Mouse (Mus musculus): ENCODE results near the gene Ttc39a. TPM values are rescaled to one million over a fixed set of nuclear protein-coding genes. Genes with fewer than 3 reads are reported as not detected.

Gene Ttc39a
- polyA plus RNA-seq, 1 experiment from 2014 or later, result 12.9 TPM

GRCm38 (mm10) chr4:109440381-109440780, 34.0 kb downstream of the Ttc39a start:
- peak overlapping the region; percentile 6 for H3K4me3 ChIP-seq
- WGBS (ENCODE audit: insufficient replicate concordance), result 84% methylated on average over 5 of the region's 5 CpGs
- no peaks in the 10 kb centered on the region for H3K27me3 ChIP-seq (replicated peaks)
- H3K9ac ChIP-seq, result peak overlapping the region; percentile 72
- peak overlapping the region; percentile 64 for H3K4me2 ChIP-seq
- no peaks in the 10 kb centered on the region for H3K9me3 ChIP-seq (replicated peaks)
- H3K27ac ChIP-seq, result peak overlapping the region; percentile 99
- ATAC-seq, result no peak
- H3K4me1 ChIP-seq, result peaks cover 75% of the 10 kb centered on the region
- peaks cover 40% of the 10 kb centered on the region for H3K36me3 ChIP-seq

GRCm38 (mm10) chr4:109441000-109441399, 34.6 kb downstream of the Ttc39a start:
- WGBS (ENCODE audit: insufficient replicate concordance), result 93% methylated on average over 3 of the region's 3 CpGs
- H3K9me3 ChIP-seq (replicated peaks), result no peaks in the 10 kb centered on the region
- peak overlapping the region; percentile 99 for H3K27ac ChIP-seq
- peaks cover 81% of the 10 kb centered on the region for H3K4me1 ChIP-seq
- peak overlapping the region; percentile 22; the same call in 1 of the 2 replicates for H3K4me2 ChIP-seq
- ATAC-seq, result no peak
- H3K4me3 ChIP-seq, result no peak overlapping the region
- peaks cover 44% of the 10 kb centered on the region for H3K36me3 ChIP-seq
- H3K27me3 ChIP-seq (replicated peaks), result no peaks in the 10 kb centered on the region
- H3K9ac ChIP-seq, result peak overlapping the region; percentile 72

DNA sequence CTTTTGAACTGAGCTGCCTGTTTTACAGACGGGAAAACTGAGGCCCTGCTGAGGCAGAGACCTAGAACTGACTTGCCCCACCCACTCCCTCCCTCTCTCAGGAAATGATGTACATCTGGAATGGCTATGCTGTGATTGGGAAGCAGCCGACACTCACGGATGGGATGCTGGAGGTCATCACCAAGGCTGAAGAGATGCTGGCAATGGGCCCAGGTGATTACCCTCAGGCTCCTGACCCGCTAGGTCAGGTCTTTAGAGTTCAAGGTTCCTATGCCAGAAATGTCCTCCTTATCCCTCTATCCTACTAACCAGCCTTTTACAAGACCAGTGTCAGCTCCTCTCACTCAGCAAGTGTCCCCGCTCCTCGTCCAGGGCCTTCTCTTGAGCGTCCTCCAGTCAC, 35.7 kb downstream of the Ttc39a start:
- Histone ChIP-seq H3K27me3 (replicated peaks) (no peaks in the 10 kb centered on the region), H3K27ac (peak overlapping the region; percentile 99), H3K4me1 (peaks cover 92% of the 10 kb centered on the region), H3K9ac (peak overlapping the region; percentile 51), H3K4me3 (no peak overlapping the region), H3K4me2 (peak overlapping the region; percentile 43), H3K36me3 (peaks cover 53% of the 10 kb centered on the region), H3K9me3 (replicated peaks) (no peaks in the 10 kb centered on the region)
- no peak for ATAC-seq
- WGBS (ENCODE audit: insufficient replicate concordance), result 90% methylated on average over 7 of the region's 7 CpGs

DNA sequence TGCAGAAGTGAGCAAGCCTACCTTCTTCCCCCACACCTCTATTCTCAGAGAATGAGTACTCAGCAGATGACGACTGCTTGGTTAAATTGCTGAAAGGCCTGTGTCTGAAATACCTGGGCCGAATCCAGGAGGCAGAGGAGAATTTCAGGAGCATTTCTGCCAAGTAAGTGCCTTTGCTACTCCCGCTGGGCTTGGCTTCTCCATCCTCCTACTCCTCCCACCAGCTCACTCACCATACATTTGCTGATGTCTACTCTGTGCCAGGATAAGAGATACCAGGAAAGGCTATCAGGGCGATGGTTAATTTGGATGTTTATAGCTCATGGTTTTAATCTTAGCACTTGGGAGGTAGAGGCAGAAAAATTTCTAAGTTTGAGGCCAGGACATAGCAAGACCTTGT, 36.2 kb downstream of the Ttc39a start:
- H3K9ac ChIP-seq, result peak overlapping the region; percentile 51
- no peaks in the 10 kb centered on the region for H3K27me3 ChIP-seq (replicated peaks)
- no peaks in the 10 kb centered on the region for H3K9me3 ChIP-seq (replicated peaks)
- H3K4me2 ChIP-seq, result peak overlapping the region; percentile 43
- peaks cover 53% of the 10 kb centered on the region for H3K36me3 ChIP-seq
- no peak overlapping the region for H3K4me3 ChIP-seq
- 61% methylated on average over 4 of the region's 4 CpGs for WGBS (ENCODE audit: insufficient replicate concordance)
- ATAC-seq, result 0 out of 2 replicates have a peak, but pooled peaks have one; percentile 11
- peaks cover 97% of the 10 kb centered on the region for H3K4me1 ChIP-seq
- peak overlapping the region; percentile 99 for H3K27ac ChIP-seq

GRCm38 (mm10) chr4:109444471-109444870, 38.0 kb downstream of the Ttc39a start:
- peak overlapping the region; percentile 99 for H3K27ac ChIP-seq

GRCm38 (mm10) chr4:109444951-109445350, 38.5 kb downstream of the Ttc39a start:
- Histone ChIP-seq H3K9me3 (replicated peaks) (no peaks in the 10 kb centered on the region), H3K36me3 (peaks cover 64% of the 10 kb centered on the region), H3K9ac (peak overlapping the region; percentile 61), H3K27ac (peak overlapping the region; percentile 99), H3K4me3 (peak overlapping the region; percentile 19; the same call in 1 of the 2 replicates), H3K4me1 (peaks cover 97% of the 10 kb centered on the region), H3K4me2 (peak overlapping the region; percentile 56), H3K27me3 (replicated peaks) (no peaks in the 10 kb centered on the region)
- peak; percentile 78 for ATAC-seq
- WGBS (ENCODE audit: insufficient replicate concordance), result 33% methylated on average over 2 of the region's 2 CpGs

More at GRCm38 (mm10) chr4:109444471-109444870, 38.0 kb downstream of the Ttc39a start:
- ATAC-seq, result no peak
- Histone ChIP-seq H3K9ac (peak overlapping the region; percentile 61), H3K36me3 (peaks cover 59% of the 10 kb centered on the region), H3K4me3 (no peak overlapping the region), H3K27me3 (replicated peaks) (no peaks in the 10 kb centered on the region), H3K9me3 (replicated peaks) (no peaks in the 10 kb centered on the region), H3K4me2 (peak overlapping the region; percentile 56; the same call in 1 of the 2 replicates), H3K4me1 (peaks cover 97% of the 10 kb centered on the region)
- WGBS (ENCODE audit: insufficient replicate concordance), result 79% methylated on average over 6 of the region's 6 CpGs

DNA sequence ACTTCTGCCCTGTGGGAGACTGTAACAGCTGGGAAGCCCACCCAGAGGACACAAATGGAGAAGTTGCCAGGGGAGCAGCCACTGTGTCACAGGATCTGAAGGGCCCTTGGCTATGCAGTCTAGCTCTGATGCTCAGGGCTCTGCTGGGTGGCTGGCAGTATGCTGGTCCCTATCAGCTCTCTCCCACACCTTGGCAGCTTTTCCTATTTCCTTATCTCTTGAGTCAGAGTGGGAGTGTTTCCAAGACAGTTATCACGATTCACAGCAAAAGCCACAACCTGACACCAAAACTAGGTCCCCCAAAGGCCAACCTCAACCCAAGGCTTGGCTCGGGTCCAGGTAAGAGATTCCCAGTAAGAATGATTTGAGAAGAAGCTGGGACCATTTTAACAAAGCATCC, 39.0 kb downstream of the Ttc39a start:
- H3K9me3 ChIP-seq (replicated peaks), result no peaks in the 10 kb centered on the region
- H3K4me2 ChIP-seq, result peak overlapping the region; percentile 56
- WGBS (ENCODE audit: insufficient replicate concordance), result 16% methylated on average over 2 of the region's 2 CpGs
- H3K27me3 ChIP-seq (replicated peaks), result no peaks in the 10 kb centered on the region
- H3K4me3 ChIP-seq, result peak overlapping the region; percentile 19; the same call in 1 of the 2 replicates
- H3K36me3 ChIP-seq, result peaks cover 67% of the 10 kb centered on the region
- H3K27ac ChIP-seq, result peak overlapping the region; percentile 99
- peaks cover 95% of the 10 kb centered on the region for H3K4me1 ChIP-seq
- peak; percentile 98 for ATAC-seq
- H3K9ac ChIP-seq, result peak overlapping the region; percentile 61

DNA sequence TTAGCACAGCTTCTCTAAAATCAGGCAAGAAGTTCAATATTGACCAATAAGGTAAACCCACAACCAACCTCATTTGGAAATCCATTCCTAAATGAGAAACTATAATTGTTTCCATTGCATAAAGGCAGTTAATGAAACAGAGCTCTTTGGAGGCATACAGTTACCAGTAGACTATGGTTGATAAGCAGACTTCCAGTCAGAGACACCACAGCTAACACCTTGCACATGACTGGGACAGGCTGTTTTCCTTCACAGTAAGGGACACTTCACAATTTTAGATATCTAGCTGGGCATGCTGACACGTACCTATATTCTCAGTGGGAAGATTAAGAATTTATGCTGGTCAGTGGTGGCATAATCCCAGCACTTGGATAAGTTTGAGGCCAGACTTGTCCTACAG, 39.5 kb downstream of the Ttc39a start:
- H3K4me1 ChIP-seq, result peaks cover 90% of the 10 kb centered on the region
- peak overlapping the region; percentile 56 for H3K4me2 ChIP-seq
- peak overlapping the region; percentile 19; the same call in 1 of the 2 replicates for H3K4me3 ChIP-seq
- WGBS (ENCODE audit: insufficient replicate concordance), result 20% methylated on average over 1 of the region's 1 CpGs
- no peaks in the 10 kb centered on the region for H3K27me3 ChIP-seq (replicated peaks)
- H3K36me3 ChIP-seq, result peaks cover 70% of the 10 kb centered on the region
- H3K9me3 ChIP-seq (replicated peaks), result no peaks in the 10 kb centered on the region
- H3K9ac ChIP-seq, result peak overlapping the region; percentile 61
- peak; percentile 48; the same call in 1 of the 2 replicates for ATAC-seq
- H3K27ac ChIP-seq, result peak overlapping the region; percentile 99

DNA sequence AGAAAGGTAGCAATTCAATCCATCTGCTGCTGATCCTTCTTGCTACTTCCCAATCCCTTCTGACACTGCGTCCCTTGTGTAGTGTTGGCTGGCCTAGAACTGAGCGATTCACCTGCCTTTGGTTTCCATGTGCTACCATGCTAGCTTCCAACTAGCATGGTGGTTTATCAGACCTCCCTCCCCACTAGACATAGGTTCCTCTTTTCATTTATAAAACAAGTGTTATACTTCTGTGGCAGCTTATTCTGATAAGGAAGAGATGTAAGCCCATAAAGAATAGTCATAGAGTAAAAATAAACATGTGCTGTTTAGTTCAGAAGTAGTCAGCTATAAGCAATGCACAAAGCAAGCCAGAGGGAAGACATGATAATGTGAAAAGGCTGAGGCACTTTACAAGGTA, 42.1 kb downstream of the Ttc39a start:
- H3K4me3 ChIP-seq, result no peak overlapping the region
- peaks cover 66% of the 10 kb centered on the region for H3K36me3 ChIP-seq
- no peaks in the 10 kb centered on the region for H3K27me3 ChIP-seq (replicated peaks)
- no peak for ATAC-seq
- no peak overlapping the region for H3K4me2 ChIP-seq
- H3K9me3 ChIP-seq (replicated peaks), result no peaks in the 10 kb centered on the region
- H3K27ac ChIP-seq, result peak overlapping the region; percentile 41; the same call in 1 of the 2 replicates
- no peak overlapping the region for H3K9ac ChIP-seq
- WGBS (ENCODE audit: insufficient replicate concordance), result 88% methylated on average over 2 of the region's 2 CpGs
- peaks cover 64% of the 10 kb centered on the region for H3K4me1 ChIP-seq

- 86% methylated on average over 6 of the region's 6 CpGs for WGBS (ENCODE audit: insufficient replicate concordance)
- Histone ChIP-seq H3K4me3 (no peak overlapping the region), H3K9me3 (replicated peaks) (no peaks in the 10 kb centered on the region), H3K9ac (no peak overlapping the region), H3K36me3 (peaks cover 40% of the 10 kb centered on the region), H3K4me2 (no peak overlapping the region), H3K4me1 (peaks cover 14% of the 10 kb centered on the region), H3K27me3 (replicated peaks) (no peaks in the 10 kb centered on the region), H3K27ac (no peak overlapping the region)
- no peak for ATAC-seq
Observed at GRCm38 (mm10) chr4:109456821-109457220, 50.4 kb downstream of the Ttc39a start.

DNA sequence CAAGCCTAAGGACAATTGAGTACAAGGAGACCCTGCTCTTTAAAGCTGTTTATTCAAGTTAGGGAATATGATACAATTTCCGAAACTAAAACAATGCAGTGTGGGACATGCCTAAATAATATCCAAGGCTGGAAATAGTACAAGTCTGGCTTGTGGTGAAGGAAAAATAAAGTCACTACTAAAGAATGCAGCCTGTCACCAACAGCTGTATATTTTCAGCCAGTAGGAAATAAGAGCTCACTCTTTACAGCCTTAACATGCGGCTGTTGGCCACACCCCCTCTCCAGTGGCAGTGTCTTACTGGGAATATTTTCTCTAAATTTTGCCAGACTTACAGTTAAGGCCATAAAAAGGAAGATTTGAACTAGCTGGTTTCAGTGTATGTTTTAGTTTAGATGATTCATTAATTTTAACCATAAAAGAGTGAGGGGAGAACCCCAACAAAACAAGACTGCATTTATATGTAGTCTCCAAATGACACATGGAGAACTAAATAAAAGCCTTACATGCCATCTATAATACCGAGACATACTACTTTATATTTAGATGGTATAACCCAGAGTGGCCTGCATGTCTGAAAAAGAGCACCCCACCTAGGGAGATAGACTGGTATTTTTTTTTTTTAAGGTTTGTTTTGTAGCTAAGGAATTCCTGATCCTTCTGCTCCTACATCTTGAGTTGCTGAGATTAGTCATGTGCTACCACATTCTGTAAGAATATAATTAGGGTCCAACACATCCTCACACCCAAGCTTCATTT, 54.2 kb downstream of the Ttc39a start:
- H3K27ac ChIP-seq, result no peak overlapping the region
- H3K9ac ChIP-seq, result no peak overlapping the region
- 71% methylated on average over 3 of the region's 3 CpGs for WGBS (ENCODE audit: insufficient replicate concordance)
- no peaks in the 10 kb centered on the region for H3K27me3 ChIP-seq (replicated peaks)
- H3K4me3 ChIP-seq, result no peak overlapping the region
- no peak overlapping the region for H3K4me2 ChIP-seq
- H3K4me1 ChIP-seq, result peaks cover 34% of the 10 kb centered on the region
- peaks cover 14% of the 10 kb centered on the region for H3K36me3 ChIP-seq
- no peaks in the 10 kb centered on the region for H3K9me3 ChIP-seq (replicated peaks)
- ATAC-seq, result 0 out of 2 replicates have a peak, but pooled peaks have one; percentile 35

GRCm38 (mm10) chr4:109463892-109464291, 57.5 kb downstream of the Ttc39a start:
- Histone ChIP-seq H3K36me3 (no peaks in the 10 kb centered on the region; the same call in 1 of the 2 replicates), H3K27ac (0 out of 2 replicates have a peak overlapping the region, but pooled peaks have one; percentile 1), H3K4me1 (peaks cover 59% of the 10 kb centered on the region), H3K9me3 (replicated peaks) (no peaks in the 10 kb centered on the region), H3K9ac (no peak overlapping the region), H3K27me3 (replicated peaks) (no peaks in the 10 kb centered on the region), H3K4me3 (no peak overlapping the region), H3K4me2 (no peak overlapping the region)
- no peak for ATAC-seq

All from liver, embryonic 12.5 days (tissue).